Mouse (Mus musculus): ENCODE data around the gene Pex3.
"Not testable (repeated sequence)": the region's sequence is repeated elsewhere in the genome, so short reads cannot be mapped to it uniquely, and the experiment has no call there.

The Pex3 gene

GRCm38 (mm10) chr10:13534751-13535150 is 18.2 kb downstream of the Pex3 start:
- no peak for DNase-seq

- DNase-seq, result no peak
These were observed 24.8 kb downstream of the Pex3 start for GRCm38 (mm10) chr10:13528155-13528554.

- DNase-seq, result no peak
These were observed 31.1 kb downstream of the Pex3 start for GRCm38 (mm10) chr10:13521857-13522256.

GRCm38 (mm10) chr10:13502371-13502770 is 50.6 kb downstream of the Pex3 start:
- DNase-seq, result no peak

GRCm38 (mm10) chr10:13501533-13501932 is 51.4 kb downstream of the Pex3 start:
- not testable (repeated sequence) for DNase-seq

- peak; percentile 83 to 87 for DNase-seq
These were observed 51.9 kb downstream of the Pex3 start for GRCm38 (mm10) chr10:13500938-13501496.

GRCm38 (mm10) chr10:13500473-13500872 is 52.5 kb downstream of the Pex3 start:
- peak in 1 of 2 experiments; percentile 13 for DNase-seq

GRCm38 (mm10) chr10:13499331-13499730 is 53.6 kb downstream of the Pex3 start, which contains the start of gene Fuca2:
Gene Fuca2, plus strand, starts transcription at chr10:13499540.
- peak in 1 of 2 experiments; percentile 24 for DNase-seq

GRCm38 (mm10) chr10:13496315-13496714 is 56.6 kb downstream of the Pex3 start:
- no peak for DNase-seq

- DNase-seq, result no peak
These were observed 58.8 kb downstream of the Pex3 start for GRCm38 (mm10) chr10:13493978-13494686.

GRCm38 (mm10) chr10:13489671-13490070 is 63.3 kb downstream of the Pex3 start:
- DNase-seq, result no peak

- DNase-seq, result no peak
These were observed 67.0 kb downstream of the Pex3 start for GRCm38 (mm10) chr10:13485958-13486357.

- DNase-seq, result no peak
These were observed 73.6 kb downstream of the Pex3 start for GRCm38 (mm10) chr10:13479341-13479740.

GRCm38 (mm10) chr10:13475121-13475520 is 77.8 kb downstream of the Pex3 start:
- DNase-seq, result peak in 1 of 2 experiments; percentile 27

GRCm38 (mm10) chr10:13474568-13474955 is 78.4 kb downstream of the Pex3 start:
- no peak for DNase-seq
